Mouse (Mus musculus) central nervous system, embryonic 18 days (tissue): Measurements from ENCODE around the gene Wnt11. TPM values are rescaled to one million over a fixed set of nuclear protein-coding genes. Genes with fewer than 3 reads are reported as not detected.

ENCODE experiments used
- polyA plus RNA-seq: library from polyadenylated mRNA; depleted of rRNA; stranded (reverse); fragments of >200 nt; gene quantifications from 2 replicates; pipeline ENCODE4 v1.2.3, GENCODE M21; 2012; rRNA removed

The Wnt11 gene
- polyA plus RNA-seq: 3.0 and 3.9 TPM in 2 replicates

GRCm38 (mm10) chr7:98834711-98835321, at the start of gene Wnt11:
Gene Wnt11, plus strand, starts transcription at chr7:98835112.

Other genes with a start within 250 kb of the Wnt11 start
- gene Emsy, start 178.3 kb upstream of the Wnt11 start, polyA plus RNA-seq: 44.2 and 47.4 TPM in 2 replicates
- gene Thap12, start 132.0 kb upstream of the Wnt11 start, polyA plus RNA-seq: 40.7 and 42.0 TPM in 2 replicates